Mouse (Mus musculus) G1E (cell line): ENCODE data around the gene Kctd6. TPM values are rescaled to one million over a fixed set of nuclear protein-coding genes. Genes with fewer than 3 reads are reported as not detected.

Experiments
- ATAC-seq: 2 replicates; pipeline ENCODE4 v1.8.0; 2016; ENCODE audit warnings: mild to moderate bottlenecking; ENCODE audit not compliant: insufficient number of reproducible peaks, poor library complexity, low FRiP score, severe bottlenecking; ENCODE audit errors: extremely low read depth
- DNase-seq: peaks from one replicate; pipeline ENCODE4 v3.0.0; 2012; ENCODE audit warnings: low spot score
- H3K27me3 ChIP-seq: 2 replicates; pipeline ENCODE4 v1.6.1; 2012; ENCODE audit warnings: mild to moderate bottlenecking, low read length, inconsistent platforms; ENCODE audit not compliant: insufficient read depth
- H3K36me3 ChIP-seq: replicated peaks from 2 replicates; pipeline ENCODE3; 2012; ENCODE audit warnings: mild to moderate bottlenecking, inconsistent platforms
- H3K4me1 ChIP-seq: 2 replicates; pipeline ENCODE4 v1.6.1; 2012; ENCODE audit warnings: low read depth, low read length, inconsistent platforms, mixed read lengths; ENCODE audit not compliant: insufficient read depth
- H3K4me3 ChIP-seq: 2 replicates; pipeline ENCODE4 v1.5.1; 2012; ENCODE audit warnings: low read depth, mild to moderate bottlenecking, inconsistent platforms, low read length, moderate library complexity, mixed read lengths
- H3K9me3 ChIP-seq: replicated peaks from 2 replicates; pipeline ENCODE4 v1.6.1; 2012; ENCODE audit warnings: inconsistent platforms
- CTCF ChIP-seq: IDR thresholded peaks from 2 replicates; pipeline ENCODE4 v1.5.1; 2012; ENCODE audit warnings: low read depth, low read length, inconsistent platforms, mixed read lengths
- GATA1 ChIP-seq: IDR thresholded peaks from 2 replicates; pipeline ENCODE4 v1.6.1; 2012; ENCODE audit warnings: borderline replicate concordance, low read length, inconsistent platforms, mixed read lengths
- GATA2 ChIP-seq: IDR thresholded peaks from 2 replicates; pipeline ENCODE4 v1.6.1; 2012; ENCODE audit warnings: low read depth, low read length, inconsistent platforms, borderline replicate concordance
- POLR2AphosphoS5 ChIP-seq: IDR thresholded peaks from 2 replicates; pipeline ENCODE4 v1.6.1; 2012; ENCODE audit warnings: low read depth, low read length, inconsistent platforms; ENCODE audit not compliant: insufficient replicate concordance
- TAL1 ChIP-seq: conservative IDR thresholded peaks from 2 replicates; pipeline ENCODE4 v1.6.1; 2012; ENCODE audit warnings: low read depth, low read length, inconsistent platforms, mixed read lengths
- polyA plus RNA-seq: library from polyadenylated mRNA; stranded (reverse); fragments of >175 nt; gene quantifications from 2 replicates; pipeline ENCODE4 v1.2.3, GENCODE M21; 2012
- total RNA-seq, 2 experiments: library from RNA; stranded (forward) in 1 of 2; stranded (reverse) in 1 of 2; fragments of 200-1000 nt in 1 of 2; fragments of >200 nt in 1 of 2; fragmentation: Nextera tagmentation in 1 of 2; gene quantifications; 2 replicates each; pipeline ENCODE4 v1.2.3; 2014 to 2017

The Kctd6 gene
- total and polyA plus RNA-seq, 3 experiments, result 0.70 to 9.9 (median 3.1) TPM

- ATAC-seq (no peak), DNase-seq (no peak)
- Histone ChIP-seq H3K36me3 (no peaks in the 10 kb centered on the region), H3K4me3 (no peak overlapping the region), H3K9me3 (no peaks in the 10 kb centered on the region), H3K27me3 (peaks cover 8% of the 10 kb centered on the region; the same call in 1 of the 2 replicates), H3K4me1 (peaks cover 8% of the 10 kb centered on the region)
- no peak for TF ChIP-seq CTCF
Measured at GRCm38 (mm10) chr14:8209896-8210295, 4.0 kb upstream of the Kctd6 start.

DNA sequence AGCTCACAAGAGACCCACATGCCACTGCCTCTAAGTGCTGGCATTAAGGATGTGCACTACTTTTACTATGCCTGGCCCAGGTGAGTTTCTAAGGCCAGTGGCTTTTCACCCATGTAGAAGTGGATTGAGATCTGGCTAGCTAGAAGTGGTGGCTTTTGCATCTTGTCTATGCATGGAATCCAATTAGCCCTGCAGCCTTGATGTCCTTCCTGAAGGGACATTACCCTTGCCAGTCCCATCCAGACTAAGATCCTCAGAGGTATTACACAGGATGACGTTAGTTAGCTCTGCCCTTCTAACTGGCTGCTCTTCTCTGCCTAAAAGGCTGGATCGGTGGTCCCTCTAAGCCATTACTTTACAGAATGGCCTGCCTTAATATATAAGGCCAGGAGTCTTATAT is 944 bp upstream of the Kctd6 start:
- DNase-seq, result no peak
- H3K4me3 ChIP-seq, result no peak overlapping the region
- H3K27me3 ChIP-seq, result 0 out of 2 replicates have a peak, but pooled peaks cover 3% of the 10 kb centered on the region
- H3K36me3 ChIP-seq, result no peaks in the 10 kb centered on the region
- peaks cover 14% of the 10 kb centered on the region for H3K4me1 ChIP-seq
- TF ChIP-seq GATA1 (no peak), TAL1 (no peak), POLR2AphosphoS5 (no peak), CTCF (no peak), GATA2 (no peak)
- ATAC-seq, result no peak
- no peaks in the 10 kb centered on the region for H3K9me3 ChIP-seq

GRCm38 (mm10) chr14:8214299-8215207 is 613 bp downstream of the Kctd6 start:
- Histone ChIP-seq H3K27me3 (no peaks in the 10 kb centered on the region), H3K36me3 (no peaks in the 10 kb centered on the region), H3K9me3 (no peaks in the 10 kb centered on the region), H3K4me1 (peaks cover 14% of the 10 kb centered on the region), H3K4me3 (peak overlapping the region; percentile 77)
- TF ChIP-seq CTCF (no peak), GATA1 (no peak)
- no peak for ATAC-seq
- peak; percentile 60 for DNase-seq

- DNase-seq, result no peak
- peak overlapping the region; percentile 16; the same call in 1 of the 2 replicates for H3K4me3 ChIP-seq
Measured at GRCm38 (mm10) chr14:8215208-8215778, 1.4 kb downstream of the Kctd6 start.

DNA sequence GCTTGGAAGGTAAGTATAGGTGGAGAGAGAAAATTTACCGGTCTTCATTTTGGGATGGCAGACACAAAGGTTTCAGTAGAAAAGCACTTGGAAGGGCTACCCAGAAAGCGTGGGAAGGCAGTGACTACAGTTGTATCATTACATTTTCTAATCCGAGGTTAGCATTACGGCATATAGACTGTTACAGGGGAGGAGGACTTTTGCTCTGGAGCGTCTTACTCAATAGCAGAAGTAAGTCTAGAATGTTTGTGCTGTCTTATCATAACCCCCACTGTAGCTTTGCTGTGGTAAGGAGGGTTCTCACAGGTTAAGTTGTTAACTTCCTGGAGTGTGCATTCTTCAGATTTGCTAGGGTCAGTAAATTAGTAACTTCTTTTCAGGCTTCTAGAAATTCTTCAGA is 2.2 kb downstream of the Kctd6 start:
- Histone ChIP-seq H3K36me3 (no peaks in the 10 kb centered on the region), H3K4me3 (no peak overlapping the region), H3K27me3 (no peaks in the 10 kb centered on the region), H3K9me3 (no peaks in the 10 kb centered on the region), H3K4me1 (peaks cover 14% of the 10 kb centered on the region)
- DNase-seq, result no peak
- no peak for TF ChIP-seq POLR2AphosphoS5
- no peak for TF ChIP-seq CTCF
- no peak for TF ChIP-seq TAL1
- no peak for TF ChIP-seq GATA1
- TF ChIP-seq GATA2, result no peak
- no peak for ATAC-seq

More at GRCm38 (mm10) chr14:8215208-8215778, 1.4 kb downstream of the Kctd6 start:
- H3K9me3 ChIP-seq, result no peaks in the 10 kb centered on the region
- peaks cover 14% of the 10 kb centered on the region for H3K4me1 ChIP-seq
- ATAC-seq, result no peak
- H3K27me3 ChIP-seq, result no peaks in the 10 kb centered on the region
- TF ChIP-seq GATA1 (no peak), TAL1 (no peak), CTCF (no peak), POLR2AphosphoS5 (no peak), GATA2 (no peak)
- H3K36me3 ChIP-seq, result no peaks in the 10 kb centered on the region

DNA sequence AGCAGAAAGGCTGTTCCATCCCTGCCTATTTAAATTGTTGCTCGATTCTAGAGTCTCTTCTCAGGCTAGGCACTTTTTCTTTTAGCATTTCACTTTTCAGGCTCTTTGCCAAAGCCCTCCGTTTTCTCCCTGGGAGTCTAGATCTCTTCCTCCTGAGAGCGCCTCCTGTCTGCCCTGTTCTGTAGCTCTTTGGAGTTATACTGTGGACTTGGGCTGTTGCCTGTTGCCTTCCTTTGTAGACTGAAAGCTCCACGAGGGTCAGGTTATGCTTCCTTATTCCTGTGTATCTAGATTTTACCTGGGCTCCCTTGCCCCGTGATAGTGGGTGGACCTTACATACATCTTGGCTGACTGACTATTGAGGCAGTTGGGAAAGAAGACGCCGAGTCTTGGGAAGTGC is 4.3 kb downstream of the Kctd6 start:
- TF ChIP-seq GATA2 (no peak), TAL1 (no peak), POLR2AphosphoS5 (no peak), CTCF (no peak), GATA1 (no peak)
- peaks cover 7% of the 10 kb centered on the region for H3K36me3 ChIP-seq
- DNase-seq (no peak), ATAC-seq (no peak)
- no peak overlapping the region for H3K4me3 ChIP-seq
- H3K9me3 ChIP-seq, result no peaks in the 10 kb centered on the region
- no peaks in the 10 kb centered on the region for H3K27me3 ChIP-seq
- peaks cover 14% of the 10 kb centered on the region for H3K4me1 ChIP-seq
